Mouse (Mus musculus): ENCODE measurements around the gene Myo5a. TPM values are rescaled to one million over a fixed set of nuclear protein-coding genes. Genes with fewer than 3 reads are reported as not detected.

The Myo5a gene
- polyA plus RNA-seq, 1 experiment from 2014 or later: 13.1 TPM

DNA sequence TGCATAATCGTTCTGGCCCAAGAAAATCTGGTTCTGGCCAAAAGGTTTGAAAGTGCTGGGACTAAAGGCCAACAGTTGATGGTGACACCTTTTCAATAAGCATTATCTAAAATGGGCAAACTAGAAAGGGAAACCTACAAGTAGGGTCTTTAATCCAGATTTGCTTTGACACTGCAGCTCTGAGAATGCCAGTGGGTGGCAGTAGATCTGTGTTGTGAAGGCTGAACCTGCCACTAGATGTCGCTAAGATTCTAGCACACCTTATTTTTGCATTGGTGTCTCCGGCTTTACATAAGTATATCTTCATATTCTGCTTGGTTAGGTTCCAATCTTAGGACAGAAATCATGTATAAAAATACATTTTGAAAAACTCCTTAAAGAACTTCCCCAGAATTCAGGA is 20.8 kb upstream of the Myo5a start:
- DNase-seq (ENCODE audit: low spot score) (peak; percentile 73), ATAC-seq (replicated peaks; ENCODE audit: low FRiP score, low TSS enrichment, low read depth) (no peak)
- Histone ChIP-seq H3K4me1 (replicated peaks; ENCODE audit: control insufficient read depth, insufficient read depth, low read length) (0 out of 2 replicates have a peak, but pooled peaks cover 5% of the 10 kb centered on the region), H3K4me3 (ENCODE audit: low read depth, low read length) (no peak overlapping the region), H3K27ac (ENCODE audit: low read depth) (no peak overlapping the region), H3K36me3 (ENCODE audit: control insufficient read depth, insufficient read depth, low read length) (peaks cover 22% of the 10 kb centered on the region), H3K27me3 (replicated peaks; ENCODE audit: control insufficient read depth, insufficient read depth, low read length) (no peaks in the 10 kb centered on the region), H3K9ac (ENCODE audit: low read length) (no peak overlapping the region), H3K9me3 (ENCODE audit: control insufficient read depth, low read length) (no peaks in the 10 kb centered on the region), H3K4me2 (ENCODE audit: low read length) (no peak overlapping the region)
- WGBS: 32% methylated on average over 3 of the region's 3 CpGs

- Histone ChIP-seq H3K27me3 (replicated peaks; ENCODE audit: control insufficient read depth, insufficient read depth, low read length) (no peaks in the 10 kb centered on the region), H3K36me3 (ENCODE audit: control insufficient read depth, insufficient read depth, low read length) (peaks cover 17% of the 10 kb centered on the region), H3K4me1 (replicated peaks; ENCODE audit: control insufficient read depth, insufficient read depth, low read length) (0 out of 2 replicates have a peak, but pooled peaks cover 5% of the 10 kb centered on the region), H3K9ac (ENCODE audit: low read length) (no peak overlapping the region), H3K9me3 (ENCODE audit: control insufficient read depth, low read length) (no peaks in the 10 kb centered on the region), H3K4me3 (ENCODE audit: low read depth, low read length) (no peak overlapping the region), H3K27ac (ENCODE audit: low read depth) (no peak overlapping the region), H3K4me2 (ENCODE audit: low read length) (no peak overlapping the region)
- DNase-seq (ENCODE audit: low spot score): no peak
- 94% methylated on average over 4 of the region's 4 CpGs for WGBS
- ATAC-seq (replicated peaks; ENCODE audit: low FRiP score, low TSS enrichment, low read depth): no peak
Observed at GRCm38 (mm10) chr9:75051841-75052240, 19.0 kb upstream of the Myo5a start.

DNA sequence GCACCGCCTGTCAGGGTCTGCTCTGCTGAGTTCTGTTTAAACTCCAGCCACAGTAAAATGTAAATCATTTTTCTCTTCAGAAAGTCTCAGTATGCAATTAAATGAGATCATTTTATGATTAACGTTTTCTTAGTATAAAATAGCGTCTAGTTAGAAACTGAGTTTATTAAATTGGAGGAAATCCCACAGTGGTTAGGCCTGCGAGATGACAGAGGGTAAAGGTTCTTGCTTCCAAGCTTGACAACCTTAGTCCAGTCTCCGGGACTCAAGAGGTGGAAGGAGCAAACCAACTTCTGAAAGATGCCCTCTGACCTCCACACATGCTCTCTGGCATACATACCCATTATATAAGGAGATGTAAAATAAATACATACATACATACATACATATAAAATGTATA is 15.8 kb upstream of the Myo5a start:
- H3K4me1 ChIP-seq (replicated peaks; ENCODE audit: control insufficient read depth, insufficient read depth, low read length): 0 out of 2 replicates have a peak, but pooled peaks cover 2% of the 10 kb centered on the region

GRCm38 (mm10) chr9:75064678-75065331 is 6.0 kb upstream of the Myo5a start:
- H3K9me3 ChIP-seq (ENCODE audit: control insufficient read depth, low read length): no peaks in the 10 kb centered on the region
- H3K4me1 ChIP-seq (replicated peaks; ENCODE audit: control insufficient read depth, insufficient read depth, low read length): no peaks in the 10 kb centered on the region
- H3K27me3 ChIP-seq (replicated peaks; ENCODE audit: control insufficient read depth, insufficient read depth, low read length): no peaks in the 10 kb centered on the region
- H3K4me2 ChIP-seq (ENCODE audit: low read length): no peak overlapping the region
- H3K27ac ChIP-seq (ENCODE audit: low read depth): no peak overlapping the region
- 61% methylated on average over 9 of the region's 9 CpGs for WGBS
- H3K36me3 ChIP-seq (ENCODE audit: control insufficient read depth, insufficient read depth, low read length): peaks cover 2% of the 10 kb centered on the region
- ATAC-seq (replicated peaks; ENCODE audit: low FRiP score, low TSS enrichment, low read depth) (no peak), DNase-seq (ENCODE audit: low spot score) (no peak)
- H3K4me3 ChIP-seq (ENCODE audit: low read depth, low read length): no peak overlapping the region
- H3K9ac ChIP-seq (ENCODE audit: low read length): no peak overlapping the region

More for the DNA sequence above, 15.8 kb upstream of the Myo5a start:
- peaks cover 40% of the 10 kb centered on the region for H3K36me3 ChIP-seq (ENCODE audit: control insufficient read depth, insufficient read depth, low read length)
- no peak overlapping the region for H3K4me2 ChIP-seq (ENCODE audit: low read length)
- DNase-seq (ENCODE audit: low spot score) (no peak), ATAC-seq (replicated peaks; ENCODE audit: low FRiP score, low TSS enrichment, low read depth) (no peak)
- no peak overlapping the region for H3K4me3 ChIP-seq (ENCODE audit: low read depth, low read length)
- WGBS: 65% methylated on average over 5 of the region's 5 CpGs
- H3K9me3 ChIP-seq (ENCODE audit: control insufficient read depth, low read length): no peaks in the 10 kb centered on the region
- no peaks in the 10 kb centered on the region for H3K27me3 ChIP-seq (replicated peaks; ENCODE audit: control insufficient read depth, insufficient read depth, low read length)
- no peak overlapping the region for H3K27ac ChIP-seq (ENCODE audit: low read depth)
- H3K9ac ChIP-seq (ENCODE audit: low read length): no peak overlapping the region

DNA sequence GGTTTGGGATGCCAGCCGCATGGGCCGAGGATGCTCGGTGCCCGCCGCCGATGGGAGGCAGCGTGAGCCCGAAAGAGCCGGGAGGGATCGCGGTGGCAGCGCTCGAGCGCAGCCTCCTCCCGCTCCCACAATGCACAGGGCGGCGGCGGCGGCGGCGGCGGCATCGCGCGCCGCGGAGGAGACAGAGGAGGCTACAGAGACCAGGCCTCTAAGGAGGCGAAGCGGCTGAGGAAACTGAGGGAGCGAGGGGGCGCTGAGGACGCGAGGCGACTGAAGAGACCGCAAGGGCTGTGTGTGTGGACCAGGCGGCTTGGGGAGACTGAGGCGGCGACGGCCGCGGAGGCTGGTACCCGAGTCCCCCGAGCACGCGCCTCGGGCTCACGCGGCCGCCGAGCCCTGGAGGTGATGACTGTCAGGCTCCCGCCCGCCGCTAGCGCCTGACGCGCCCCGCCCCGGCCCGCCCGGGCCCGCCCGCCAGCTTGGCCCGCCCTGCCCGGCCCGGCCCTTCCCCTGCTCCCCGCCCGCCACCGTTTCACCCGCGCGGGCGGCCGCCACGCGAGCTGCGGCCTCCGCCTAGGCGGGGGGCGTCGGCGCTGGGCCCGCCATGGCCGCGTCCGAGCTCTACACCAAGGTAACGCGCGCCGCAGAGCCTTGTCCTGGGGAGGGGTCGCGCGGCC is 352 bp downstream of the Myo5a start:
- peak; percentile 91 for DNase-seq (ENCODE audit: low spot score)
- H3K4me1 ChIP-seq (replicated peaks; ENCODE audit: control insufficient read depth, insufficient read depth, low read length): peaks cover 7% of the 10 kb centered on the region; the same call in 1 of the 2 replicates
- peak; percentile 97 for ATAC-seq (replicated peaks; ENCODE audit: low FRiP score, low TSS enrichment, low read depth)
- peak overlapping the region; percentile 71 for H3K9ac ChIP-seq (ENCODE audit: low read length)
- peak overlapping the region; percentile 82 for H3K27ac ChIP-seq (ENCODE audit: low read depth)
- H3K9me3 ChIP-seq (ENCODE audit: control insufficient read depth, low read length): no peaks in the 10 kb centered on the region
- peak overlapping the region; percentile 66 for H3K4me3 ChIP-seq (ENCODE audit: low read depth, low read length)
- H3K36me3 ChIP-seq (ENCODE audit: control insufficient read depth, insufficient read depth, low read length): no peaks in the 10 kb centered on the region
- no peaks in the 10 kb centered on the region for H3K27me3 ChIP-seq (replicated peaks; ENCODE audit: control insufficient read depth, insufficient read depth, low read length)
- H3K4me2 ChIP-seq (ENCODE audit: low read length): peak overlapping the region; percentile 85
- under 1% methylated on average over 69 of the region's 92 CpGs for WGBS

GRCm38 (mm10) chr9:75071706-75072192 is 934 bp downstream of the Myo5a start:
- under 1% methylated on average over 29 of the region's 29 CpGs for WGBS
- H3K9ac ChIP-seq (ENCODE audit: low read length): peak overlapping the region; percentile 71
- peak overlapping the region; percentile 85 for H3K4me2 ChIP-seq (ENCODE audit: low read length)
- H3K27me3 ChIP-seq (replicated peaks; ENCODE audit: control insufficient read depth, insufficient read depth, low read length): no peaks in the 10 kb centered on the region
- ATAC-seq (replicated peaks; ENCODE audit: low FRiP score, low TSS enrichment, low read depth) (no peak), DNase-seq (ENCODE audit: low spot score) (no peak)
- peak overlapping the region; percentile 66 for H3K4me3 ChIP-seq (ENCODE audit: low read depth, low read length)
- peak overlapping the region; percentile 82 for H3K27ac ChIP-seq (ENCODE audit: low read depth)
- H3K4me1 ChIP-seq (replicated peaks; ENCODE audit: control insufficient read depth, insufficient read depth, low read length): peaks cover 7% of the 10 kb centered on the region; the same call in 1 of the 2 replicates
- no peaks in the 10 kb centered on the region for H3K36me3 ChIP-seq (ENCODE audit: control insufficient read depth, insufficient read depth, low read length)
- H3K9me3 ChIP-seq (ENCODE audit: control insufficient read depth, low read length): no peaks in the 10 kb centered on the region

- Histone ChIP-seq H3K9me3 (ENCODE audit: control insufficient read depth, low read length) (no peaks in the 10 kb centered on the region), H3K4me3 (ENCODE audit: low read depth, low read length) (peak overlapping the region; percentile 66), H3K27me3 (replicated peaks; ENCODE audit: control insufficient read depth, insufficient read depth, low read length) (no peaks in the 10 kb centered on the region), H3K27ac (ENCODE audit: low read depth) (no peak overlapping the region), H3K4me2 (ENCODE audit: low read length) (peak overlapping the region; percentile 85), H3K9ac (ENCODE audit: low read length) (peak overlapping the region; percentile 71; the same call in 1 of the 2 replicates), H3K36me3 (ENCODE audit: control insufficient read depth, insufficient read depth, low read length) (no peaks in the 10 kb centered on the region), H3K4me1 (replicated peaks; ENCODE audit: control insufficient read depth, insufficient read depth, low read length) (peaks cover 7% of the 10 kb centered on the region; the same call in 1 of the 2 replicates)
- DNase-seq (ENCODE audit: low spot score): no peak
- no peak for ATAC-seq (replicated peaks; ENCODE audit: low FRiP score, low TSS enrichment, low read depth)
- 32% methylated on average over 3 of the region's 3 CpGs for WGBS
Observed at GRCm38 (mm10) chr9:75072361-75072760, 1.5 kb downstream of the Myo5a start.

- H3K9ac ChIP-seq (ENCODE audit: low read length): no peak overlapping the region
- H3K27me3 ChIP-seq (replicated peaks; ENCODE audit: control insufficient read depth, insufficient read depth, low read length): no peaks in the 10 kb centered on the region
- no peak for ATAC-seq (replicated peaks; ENCODE audit: low FRiP score, low TSS enrichment, low read depth)
- no peaks in the 10 kb centered on the region for H3K36me3 ChIP-seq (ENCODE audit: control insufficient read depth, insufficient read depth, low read length)
- H3K9me3 ChIP-seq (ENCODE audit: control insufficient read depth, low read length): no peaks in the 10 kb centered on the region
- H3K4me2 ChIP-seq (ENCODE audit: low read length): no peak overlapping the region
- peaks cover 3% of the 10 kb centered on the region; the same call in 1 of the 2 replicates for H3K4me1 ChIP-seq (replicated peaks; ENCODE audit: control insufficient read depth, insufficient read depth, low read length)
- DNase-seq (ENCODE audit: low spot score): no peak
- no peak overlapping the region for H3K4me3 ChIP-seq (ENCODE audit: low read depth, low read length)
- no peak overlapping the region for H3K27ac ChIP-seq (ENCODE audit: low read depth)
Observed at GRCm38 (mm10) chr9:75077191-75077590, 6.4 kb downstream of the Myo5a start.
